Mouse (Mus musculus) MEL (cell line): ENCODE results near the gene Galt. TPM values are rescaled to one million over a fixed set of nuclear protein-coding genes. Genes with fewer than 3 reads are reported as not detected.

Experiments
- DNase-seq: peaks from one replicate; pipeline ENCODE4 v3.0.0; 2011; ENCODE audit warnings: low read depth, low spot score
- H3K27ac ChIP-seq: 2 replicates; pipeline ENCODE4 v1.5.1; 2012; ENCODE audit warnings: low read depth, mild to moderate bottlenecking, control low read depth, low read length, moderate library complexity; ENCODE audit not compliant: control insufficient read depth
- H3K27me3 ChIP-seq, 2 experiments: fragments of 150-350 bp in 1 of 2; sonication (generic) in 1 of 2; 2 replicates each; pipeline ENCODE4 v1.6.1; 2012; ENCODE audit warnings: low read length in 2 of 2, mild to moderate bottlenecking in 2 of 2, improper control_type of control experiment in 1 of 2, moderate library complexity in 1 of 2; ENCODE audit not compliant: insufficient read depth in 2 of 2, control insufficient read depth in 1 of 2
- H3K36me3 ChIP-seq, 2 experiments: 2 replicates each; pipeline ENCODE4 v1.6.1; 2012 to 2014; ENCODE audit warnings: low read length in 2 of 2, improper control_type of control experiment in 1 of 2, inconsistent platforms in 1 of 2, mild to moderate bottlenecking in 1 of 2; ENCODE audit not compliant: insufficient read depth in 2 of 2, control insufficient read depth in 1 of 2
- H3K4me1 ChIP-seq, 2 experiments: fragments of 150-350 bp in 1 of 2; sonication (generic) in 1 of 2; 2 replicates each; pipeline ENCODE4 v1.6.1; 2012; ENCODE audit warnings: low read length in 2 of 2, improper control_type of control experiment in 1 of 2, mild to moderate bottlenecking in 1 of 2; ENCODE audit not compliant: insufficient read depth in 2 of 2, control insufficient read depth in 1 of 2
- H3K4me3 ChIP-seq, 2 experiments: fragments of 150-350 bp in 1 of 2; sonication (generic) in 1 of 2; 2 replicates each; pipeline ENCODE4 v1.5.1; 2012; ENCODE audit warnings: low read depth in 2 of 2, low read length in 2 of 2, mild to moderate bottlenecking in 2 of 2, moderate library complexity in 2 of 2, control low read depth in 1 of 2, improper control_type of control experiment in 1 of 2; ENCODE audit not compliant: control insufficient read depth in 1 of 2, insufficient read depth in 1 of 2
- H3K79me2 ChIP-seq: 2 replicates; pipeline ENCODE4 v1.6.1; 2012; ENCODE audit warnings: mild to moderate bottlenecking, low read length, moderate library complexity; ENCODE audit not compliant: control insufficient read depth, poor library complexity, insufficient read depth
- H3K9ac ChIP-seq: 2 replicates; pipeline ENCODE4 v1.6.1; 2012; ENCODE audit warnings: low read depth, mild to moderate bottlenecking, control low read depth, low read length, moderate library complexity; ENCODE audit not compliant: control insufficient read depth, poor library complexity, severe bottlenecking
- H3K9me3 ChIP-seq: fragments of 150-350 bp; sonication (generic); replicated peaks from 2 replicates; pipeline ENCODE4 v1.6.1; 2012; ENCODE audit warnings: mild to moderate bottlenecking, low read length, improper control_type of control experiment, moderate library complexity; ENCODE audit not compliant: insufficient read depth
- CHD1 ChIP-seq: IDR thresholded peaks from 2 replicates; pipeline ENCODE4 v1.6.1; 2012; ENCODE audit warnings: low read depth, mild to moderate bottlenecking, inconsistent platforms, low read length, improper control_type of control experiment
- CTCF ChIP-seq, 3 experiments: IDR thresholded peaks in 2 of 3; conservative IDR thresholded peaks in 1 of 3; 2 replicates each; pipeline ENCODE4 v1.5.1; 2011 to 2012; ENCODE audit warnings: low read length in 3 of 3, low read depth in 2 of 3, mild to moderate bottlenecking in 2 of 3, improper control_type of control experiment in 1 of 3, inconsistent platforms in 1 of 3, mixed read lengths in 1 of 3, moderate library complexity in 1 of 3; ENCODE audit not compliant: control insufficient read depth in 1 of 3, insufficient read depth in 1 of 3, poor library complexity in 1 of 3, severe bottlenecking in 1 of 3
- ELF1 ChIP-seq: IDR thresholded peaks from 2 replicates; pipeline ENCODE4 v1.6.1; 2014; ENCODE audit warnings: low read depth, mild to moderate bottlenecking, inconsistent platforms, low read length, improper control_type of control experiment, moderate library complexity
- EP300 ChIP-seq, 2 experiments: IDR thresholded peaks; 2 replicates each; pipeline ENCODE4 v1.6.1; 2011; ENCODE audit warnings: improper control_type of control experiment in 2 of 2, low read length in 2 of 2, low read depth in 1 of 2, mild to moderate bottlenecking in 1 of 2
- ETS1 ChIP-seq: IDR thresholded peaks from 2 replicates; pipeline ENCODE4 v1.6.1; 2012; ENCODE audit warnings: low read depth, mild to moderate bottlenecking, inconsistent platforms, low read length, improper control_type of control experiment, moderate library complexity
- GABPA ChIP-seq: IDR thresholded peaks from 2 replicates; pipeline ENCODE4 v1.6.1; 2012; ENCODE audit warnings: low read depth, mild to moderate bottlenecking, inconsistent platforms, low read length, improper control_type of control experiment, moderate library complexity
- GATA1 ChIP-seq: IDR thresholded peaks from 2 replicates; pipeline ENCODE4 v1.6.1; 2011; ENCODE audit warnings: low read depth, low read length, improper control_type of control experiment
- HCFC1 ChIP-seq: IDR thresholded peaks from 2 replicates; pipeline ENCODE4 v1.6.1; 2012; ENCODE audit warnings: low read depth, mild to moderate bottlenecking, inconsistent platforms, low read length, improper control_type of control experiment, moderate library complexity
- KAT2A ChIP-seq: conservative IDR thresholded peaks from 2 replicates; pipeline ENCODE4 v1.6.1; 2012; ENCODE audit warnings: low read depth, low read length, improper control_type of control experiment, inconsistent platforms
- MEF2A ChIP-seq: IDR thresholded peaks from 2 replicates; pipeline ENCODE4 v1.6.1; 2014; ENCODE audit warnings: low read depth, mild to moderate bottlenecking, inconsistent platforms, low read length, improper control_type of control experiment; ENCODE audit not compliant: poor library complexity, insufficient replicate concordance, severe bottlenecking; ENCODE audit errors: extremely low read depth
- MXI1 ChIP-seq: IDR thresholded peaks from 2 replicates; pipeline ENCODE4 v1.6.1; 2011; ENCODE audit warnings: mild to moderate bottlenecking, low read depth, low read length, improper control_type of control experiment
- MYC ChIP-seq: IDR thresholded peaks from 2 replicates; pipeline ENCODE4 v1.6.1; 2011; ENCODE audit warnings: low read depth, mild to moderate bottlenecking, low read length, improper control_type of control experiment, moderate library complexity
- NELFE ChIP-seq: IDR thresholded peaks from 2 replicates; pipeline ENCODE4 v1.6.1; 2011; ENCODE audit warnings: low read depth, low read length, improper control_type of control experiment
- NRF1 ChIP-seq: IDR thresholded peaks from 2 replicates; pipeline ENCODE4 v1.6.1; 2014; ENCODE audit warnings: low read depth, mild to moderate bottlenecking, inconsistent platforms, low read length, improper control_type of control experiment, moderate library complexity; ENCODE audit not compliant: poor library complexity, insufficient read depth, severe bottlenecking
- POLR2A ChIP-seq, 2 experiments: IDR thresholded peaks; 2 replicates each; pipeline ENCODE4 v1.6.1; 2011 to 2012; ENCODE audit warnings: low read length in 2 of 2, mild to moderate bottlenecking in 2 of 2, control low read depth in 1 of 2, improper control_type of control experiment in 1 of 2, low read depth in 1 of 2, moderate library complexity in 1 of 2; ENCODE audit not compliant: control insufficient read depth in 1 of 2, insufficient read depth in 1 of 2, poor library complexity in 1 of 2
- POLR2AphosphoS2 ChIP-seq: IDR thresholded peaks from 2 replicates; pipeline ENCODE4 v1.6.1; 2011; ENCODE audit warnings: low read length, improper control_type of control experiment
- SIN3A ChIP-seq: IDR thresholded peaks from 2 replicates; pipeline ENCODE4 v1.6.1; 2012; ENCODE audit warnings: low read length, improper control_type of control experiment, inconsistent platforms
- UBTF ChIP-seq: IDR thresholded peaks from 2 replicates; pipeline ENCODE4 v1.6.1; 2012; ENCODE audit warnings: low read depth, mild to moderate bottlenecking, inconsistent platforms, low read length, improper control_type of control experiment, moderate library complexity, borderline replicate concordance; ENCODE audit not compliant: insufficient read depth
- ZMIZ1 ChIP-seq: IDR thresholded peaks from 2 replicates; pipeline ENCODE4 v1.6.1; 2012; ENCODE audit warnings: low read depth, mild to moderate bottlenecking, inconsistent platforms, low read length, improper control_type of control experiment, moderate library complexity
- polyA plus RNA-seq, 2 experiments: library from polyadenylated mRNA; stranded (reverse) in 1 of 2; unstranded in 1 of 2; fragments of >175 nt in 1 of 2; fragments of >200 nt in 1 of 2; gene quantifications; 2 replicates each; pipeline versions ENCODE4 v1.2.1 to v1.2.4; 2012; ENCODE audit warnings: low replicate concordance in 2 of 2, low read depth in 1 of 2; ENCODE audit not compliant: insufficient read length in 2 of 2, insufficient read depth in 1 of 2, missing spikeins in 1 of 2
- total RNA-seq: library from RNA; depleted of rRNA; stranded (reverse); fragments of 300-350 nt; gene quantifications from 2 replicates; pipeline ENCODE4 v1.2.3, GENCODE M21; 2012

Gene Galt
- total and polyA plus RNA-seq, 3 experiments: 26.5 to 31.9 TPM; not detected in 1

DNA sequence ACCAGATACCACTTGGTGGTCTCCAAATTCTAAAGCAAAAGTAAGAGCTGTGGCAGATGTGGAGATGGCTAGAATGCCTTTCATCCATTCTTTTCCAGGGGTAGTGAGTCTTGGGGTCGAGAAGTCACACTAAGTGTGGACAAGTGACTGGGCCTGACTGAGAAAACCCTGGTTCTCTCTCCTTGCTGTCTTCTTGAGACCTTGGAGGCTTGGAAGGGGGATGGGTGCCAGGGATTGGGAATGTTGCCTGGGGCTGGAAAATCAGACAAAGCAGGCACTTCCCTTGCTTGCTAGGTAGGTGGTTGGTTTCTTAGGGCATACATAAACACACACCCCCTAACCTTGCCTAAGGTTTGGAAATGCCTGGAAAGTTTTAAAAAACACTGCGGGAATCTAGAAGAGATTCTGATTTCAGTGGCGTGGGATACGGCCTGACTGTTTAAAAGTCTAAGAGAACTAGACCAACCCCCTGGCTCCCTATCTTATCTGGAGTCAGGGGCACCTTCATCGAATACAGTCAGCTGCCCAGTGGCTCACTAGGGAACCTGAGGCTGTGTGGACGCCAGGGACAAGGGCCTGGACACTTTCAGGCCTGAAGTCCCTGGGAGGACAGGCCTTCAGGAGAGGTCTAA lies 4.7 kb downstream of the Galt start:
- H3K27ac ChIP-seq: peak overlapping the region; percentile 62
- no peaks in the 10 kb centered on the region for H3K27me3 ChIP-seq
- H3K9ac ChIP-seq: peak overlapping the region; percentile 64
- peak overlapping the region; percentile 54 to 87 for H3K4me3 ChIP-seq
- H3K36me3 ChIP-seq: peaks cover 0 to 13% of the 10 kb centered on the region in 2 experiments; a peak in 2 of 4 replicates
- H3K9me3 ChIP-seq: no peaks in the 10 kb centered on the region
- DNase-seq: no peak
- TF ChIP-seq NRF1 (no peak), GATA1 (peak; percentile 59)
- peaks cover 6 to 21% of the 10 kb centered on the region in 2 experiments for H3K4me1 ChIP-seq
- H3K79me2 ChIP-seq: peaks cover 1% of the 10 kb centered on the region; the same call in 1 of the 2 replicates

DNA sequence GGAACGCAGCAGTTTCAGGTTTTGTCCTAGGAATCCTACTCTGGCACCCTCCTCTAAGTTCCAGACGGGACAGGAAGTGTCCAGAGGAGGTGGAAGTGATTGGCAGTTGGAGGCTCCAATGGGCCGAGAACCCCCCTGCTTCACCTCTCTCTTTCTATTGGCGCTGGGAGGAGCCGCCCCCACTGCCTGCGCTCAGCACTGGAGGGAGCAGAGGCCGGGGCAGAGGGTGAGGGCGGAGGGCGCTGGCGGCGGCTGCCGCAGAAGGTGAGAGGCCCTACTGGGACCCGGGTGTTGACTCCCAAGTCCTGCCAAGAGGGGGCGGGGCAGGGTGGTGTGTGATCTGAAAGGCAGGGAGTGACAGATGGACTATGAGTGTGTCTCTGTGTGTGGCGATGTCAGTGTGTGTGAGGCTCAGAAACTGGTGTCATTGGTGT lies 5.3 kb downstream of the Galt start:
- peaks cover 0 to 13% of the 10 kb centered on the region in 2 experiments; a peak in 2 of 4 replicates for H3K36me3 ChIP-seq
- H3K9ac ChIP-seq: peak overlapping the region; percentile 64
- H3K27me3 ChIP-seq: no peaks in the 10 kb centered on the region
- H3K79me2 ChIP-seq: peaks cover 1% of the 10 kb centered on the region; the same call in 1 of the 2 replicates
- H3K4me1 ChIP-seq: peaks cover 6 to 19% of the 10 kb centered on the region in 2 experiments
- TF ChIP-seq CHD1: no peak
- TF ChIP-seq POLR2A (IDR thresholded peaks at IDR 0.05; ENCODE audit: control insufficient read depth in 1 of 2, insufficient read depth in 1 of 2, low read depth in 1 of 2, low read length in 2 of 2, poor library complexity in 1 of 2): peak in 1 of 2 experiments; percentile 60; a peak in 2 of 4 replicates
- TF ChIP-seq NELFE: peak; percentile 54
- TF ChIP-seq ETS1: 0 out of 2 replicates have a peak, but pooled peaks have one; percentile 14
- 0 out of 2 replicates have a peak, but pooled peaks have one; percentile 34 for TF ChIP-seq MXI1
- TF ChIP-seq UBTF: 0 out of 2 replicates have a peak, but pooled peaks have one; percentile 45
- TF ChIP-seq EP300 (IDR thresholded peaks at IDR 0.05; ENCODE audit: low read depth in 1 of 2, low read length in 2 of 2): no peak
- peak; percentile 83; the same call in 1 of the 2 replicates for TF ChIP-seq SIN3A
- 0 out of 2 replicates have a peak, but pooled peaks have one; percentile 33 for TF ChIP-seq GABPA
- TF ChIP-seq POLR2AphosphoS2: peak; percentile 55; the same call in 1 of the 2 replicates
- TF ChIP-seq MEF2A: no peak
- no peak for TF ChIP-seq MYC
- peak; percentile 71 for TF ChIP-seq ZMIZ1
- peak; percentile 21; the same call in 1 of the 2 replicates for TF ChIP-seq KAT2A
- TF ChIP-seq HCFC1: peak; percentile 64
- peak; percentile 53; the same call in 1 of the 2 replicates for TF ChIP-seq ELF1
- TF ChIP-seq CTCF (IDR thresholded peaks at IDR 0.05 in 2 of 3, conservative IDR thresholded peaks at IDR 0.05 in 1 of 3; ENCODE audit: control insufficient read depth in 1 of 3, insufficient read depth in 1 of 3, low read depth in 2 of 3, low read length in 3 of 3, poor library complexity in 1 of 3, severe bottlenecking in 1 of 3): peak in 1 of 3 experiments; percentile 27; a peak in 2 of 6 replicates
- H3K27ac ChIP-seq: peak overlapping the region; percentile 62
- H3K9me3 ChIP-seq: no peaks in the 10 kb centered on the region
- H3K4me3 ChIP-seq: peak overlapping the region; percentile 54 to 87
- DNase-seq: peak; percentile 94
